Mouse (Mus musculus) lung, postnatal 0 days (tissue): ENCODE measurements around the gene Pde2a. TPM values are rescaled to one million over a fixed set of nuclear protein-coding genes. Genes with fewer than 3 reads are reported as not detected.
A peak's percentile ranks its signal among the peaks of the same experiment; 100 is the strongest.

Experiments used
- ATAC-seq: fragments of 200-750 bp; cut with Nextera tagmentation; 2 replicates; pipeline ENCODE4 v1.8.0; 2017; ENCODE audit warnings: moderate library complexity
- DNase-seq: peaks from one replicate; pipeline ENCODE4 v3.0.0-alpha.2; 2016; ENCODE audit warnings: low spot score
- H3K27ac ChIP-seq: fragments of 300-500 bp; sonication (generic); 2 replicates; pipeline ENCODE4 v1.5.1; 2014; ENCODE audit warnings: antibody characterized with exemption, mild to moderate bottlenecking, low read length, mixed read lengths
- H3K27me3 ChIP-seq: fragments of 300-500 bp; sonication (generic); replicated peaks from 2 replicates; pipeline ENCODE4 v1.6.1; 2014; ENCODE audit warnings: low read length, mixed read lengths; ENCODE audit not compliant: insufficient read depth
- H3K36me3 ChIP-seq: fragments of 300-500 bp; sonication (generic); 2 replicates; pipeline ENCODE4 v1.6.1; 2014; ENCODE audit warnings: low read length, mixed read lengths; ENCODE audit not compliant: insufficient read depth
- H3K4me1 ChIP-seq: fragments of 300-500 bp; sonication (generic); 2 replicates; pipeline ENCODE4 v1.6.1; 2014; ENCODE audit warnings: antibody characterized with exemption, low read depth, low read length, mixed read lengths; ENCODE audit not compliant: insufficient read depth
- H3K4me2 ChIP-seq: fragments of 300-500 bp; sonication (generic); replicated peaks from 2 replicates; pipeline ENCODE4 v1.6.1; 2014; ENCODE audit warnings: low read depth, mild to moderate bottlenecking, low read length, moderate library complexity, mixed read lengths
- H3K4me3 ChIP-seq: fragments of 300-500 bp; sonication (generic); 2 replicates; pipeline ENCODE4 v1.5.1; 2014; ENCODE audit warnings: low read depth, low read length
- H3K9ac ChIP-seq: fragments of 300-500 bp; sonication (generic); replicated peaks from 2 replicates; pipeline ENCODE4 v1.6.1; 2014; ENCODE audit warnings: low read depth, mild to moderate bottlenecking
- H3K9me3 ChIP-seq: fragments of 300-500 bp; sonication (generic); 2 replicates; pipeline ENCODE4 v1.6.1; 2016; ENCODE audit warnings: low read length, mixed read lengths
- CTCF ChIP-seq: IDR thresholded peaks from 2 replicates; pipeline ENCODE4 v1.5.1; 2016; ENCODE audit warnings: antibody characterized with exemption, mild to moderate bottlenecking
- EP300 ChIP-seq: IDR thresholded peaks from 2 replicates; pipeline ENCODE4 v1.6.1; 2016; ENCODE audit warnings: antibody characterized with exemption, mild to moderate bottlenecking, control low read depth
- WGBS: fragments of 180-500 bp; shearing (Covaris S2); extraction: QIAGEN DNeasy Blood & Tissue Kit; methylation state at CpG from one replicate; pipeline ENCODE4 v1.1.7; 2014; 5-methylcytosine and 5-hydroxymethylcytosine counted together
- polyA plus RNA-seq: library from polyadenylated mRNA; unstranded; fragments of >200 nt; fragmentation: Nextera tagmentation; extraction: Ambion mirVana; gene quantifications from 2 replicates; pipeline ENCODE4 v1.2.1, GENCODE M21; 2015

Gene Pde2a
- polyA plus RNA-seq, 1 experiment from 2014 or later = 4.3 TPM

- no peak for DNase-seq
- WGBS = 66% methylated on average over 5 of the region's 5 CpGs
- no peak overlapping the region for H3K4me2 ChIP-seq
Measured at GRCm38 (mm10) chr7:101535517-101535916, 114.0 kb downstream of the Pde2a start.

GRCm38 (mm10) chr7:101537541-101537940 lies 116.0 kb downstream of the Pde2a start:
- Histone ChIP-seq H3K36me3 (no peaks in the 10 kb centered on the region), H3K4me1 (no peaks in the 10 kb centered on the region), H3K9me3 (no peaks in the 10 kb centered on the region), H3K27me3 (no peaks in the 10 kb centered on the region), H3K4me2 (no peak overlapping the region), H3K27ac (no peak overlapping the region), H3K4me3 (no peak overlapping the region), H3K9ac (no peak overlapping the region)
- DNase-seq (no peak), ATAC-seq (no peak)
- 42% methylated on average over 8 of the region's 8 CpGs for WGBS
- no peak for TF ChIP-seq EP300
- no peak for TF ChIP-seq CTCF

More at GRCm38 (mm10) chr7:101535517-101535916, 114.0 kb downstream of the Pde2a start:
- H3K27ac ChIP-seq = no peak overlapping the region
- H3K9me3 ChIP-seq = no peaks in the 10 kb centered on the region
- no peak overlapping the region for H3K4me3 ChIP-seq
- no peaks in the 10 kb centered on the region for H3K36me3 ChIP-seq
- H3K27me3 ChIP-seq = no peaks in the 10 kb centered on the region
- H3K4me1 ChIP-seq = no peaks in the 10 kb centered on the region
- no peak for ATAC-seq
- TF ChIP-seq CTCF (no peak), EP300 (no peak)
- H3K9ac ChIP-seq = no peak overlapping the region

DNA sequence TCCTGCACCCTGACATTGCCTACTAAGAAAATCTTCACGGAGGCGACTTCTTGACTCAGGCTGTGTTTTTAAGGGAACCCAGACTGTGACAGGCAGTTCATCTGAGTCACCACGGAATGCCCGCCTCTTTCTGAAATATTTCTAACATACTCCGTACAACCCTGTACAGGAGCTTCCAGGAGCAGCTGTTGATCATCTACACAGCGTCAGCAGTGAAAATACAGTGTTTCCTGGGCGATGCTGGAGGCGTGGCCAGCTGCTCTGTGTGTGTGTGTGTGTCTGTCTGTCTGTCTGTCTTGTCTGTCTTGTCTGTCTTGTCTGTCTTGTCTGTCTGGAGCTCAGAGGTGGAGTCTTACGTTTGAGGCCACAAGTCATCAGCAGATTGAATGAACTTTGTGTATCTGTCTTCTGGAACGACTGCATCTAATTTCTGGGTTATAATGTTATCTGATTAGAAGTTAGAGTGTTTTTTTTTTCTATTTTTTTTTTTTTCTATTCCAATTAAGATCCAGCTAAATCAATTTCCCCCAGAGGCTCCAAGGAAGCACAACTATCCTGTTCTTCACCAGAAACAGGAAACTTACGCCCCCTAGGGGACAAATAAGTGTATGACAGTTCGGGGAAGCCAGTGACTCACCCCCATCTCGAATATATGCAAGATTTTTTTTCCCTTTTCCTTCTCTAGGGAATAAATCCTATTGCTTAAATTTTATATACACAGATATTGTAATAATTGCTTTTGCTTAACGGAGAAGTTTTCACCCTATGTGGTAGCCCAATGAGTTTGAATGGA lies 116.8 kb downstream of the Pde2a start:
- no peak for TF ChIP-seq EP300
- peak; percentile 67 for TF ChIP-seq CTCF
- Histone ChIP-seq H3K4me3 (no peak overlapping the region), H3K9me3 (no peaks in the 10 kb centered on the region), H3K4me2 (no peak overlapping the region), H3K9ac (no peak overlapping the region), H3K27me3 (no peaks in the 10 kb centered on the region), H3K4me1 (no peaks in the 10 kb centered on the region), H3K27ac (no peak overlapping the region), H3K36me3 (no peaks in the 10 kb centered on the region)
- peak; percentile 72 for DNase-seq
- 33% methylated on average over 14 of the region's 14 CpGs for WGBS
- peak; percentile 64 for ATAC-seq

DNA sequence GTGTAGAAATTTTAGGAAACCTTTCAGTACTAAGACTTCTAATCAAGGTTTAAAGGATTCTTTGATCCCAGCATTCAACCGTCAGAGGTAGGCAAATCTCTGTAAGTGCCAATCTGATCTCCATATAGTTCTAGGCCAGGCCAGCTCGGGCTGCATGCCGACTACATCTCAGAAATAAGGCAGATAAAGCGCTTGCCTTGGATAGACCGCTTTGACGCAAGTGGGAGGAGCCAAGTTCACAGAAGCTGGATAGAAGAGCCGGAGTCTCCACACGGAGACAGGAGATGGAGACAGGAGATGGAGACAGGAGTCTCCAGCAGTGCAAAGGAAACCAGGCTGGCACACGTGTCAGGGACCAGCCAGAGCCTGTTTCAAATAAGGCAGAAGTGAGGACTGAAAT lies 118.3 kb downstream of the Pde2a start:
- H3K27me3 ChIP-seq = no peaks in the 10 kb centered on the region
- DNase-seq (no peak), ATAC-seq (no peak)
- H3K36me3 ChIP-seq = no peaks in the 10 kb centered on the region
- TF ChIP-seq CTCF = no peak
- TF ChIP-seq EP300 = no peak
- H3K9ac ChIP-seq = no peak overlapping the region
- no peak overlapping the region for H3K4me2 ChIP-seq
- no peak overlapping the region for H3K4me3 ChIP-seq
- H3K9me3 ChIP-seq = no peaks in the 10 kb centered on the region
- no peak overlapping the region for H3K27ac ChIP-seq
- H3K4me1 ChIP-seq = no peaks in the 10 kb centered on the region
- 31% methylated on average over 9 of the region's 9 CpGs for WGBS

GRCm38 (mm10) chr7:101540684-101541083 lies 119.2 kb downstream of the Pde2a start:
- TF ChIP-seq EP300 = no peak
- no peak for TF ChIP-seq CTCF
- Histone ChIP-seq H3K4me2 (no peak overlapping the region), H3K27ac (no peak overlapping the region), H3K9ac (no peak overlapping the region), H3K9me3 (no peaks in the 10 kb centered on the region), H3K4me1 (no peaks in the 10 kb centered on the region), H3K4me3 (no peak overlapping the region), H3K36me3 (no peaks in the 10 kb centered on the region), H3K27me3 (no peaks in the 10 kb centered on the region)
- ATAC-seq (no peak), DNase-seq (no peak)
- whole genome bisulfite sequencing = 44% methylated on average over 5 of the region's 5 CpGs

GRCm38 (mm10) chr7:101541132-101541531 lies 119.6 kb downstream of the Pde2a start:
- no peaks in the 10 kb centered on the region for H3K36me3 ChIP-seq
- peak; percentile 79 for TF ChIP-seq CTCF
- TF ChIP-seq EP300 = no peak
- H3K9me3 ChIP-seq = no peaks in the 10 kb centered on the region
- H3K27ac ChIP-seq = no peak overlapping the region
- no peaks in the 10 kb centered on the region for H3K4me1 ChIP-seq
- peak; percentile 76 for DNase-seq
- no peaks in the 10 kb centered on the region for H3K27me3 ChIP-seq
- no peak overlapping the region for H3K4me3 ChIP-seq
- ATAC-seq = 0 out of 2 replicates have a peak, but pooled peaks have one; percentile 38
- no peak overlapping the region for H3K4me2 ChIP-seq
- H3K9ac ChIP-seq = no peak overlapping the region
- 5% methylated on average over 11 of the region's 11 CpGs for WGBS

GRCm38 (mm10) chr7:101541734-101542133 lies 120.2 kb downstream of the Pde2a start:
- no peak for TF ChIP-seq EP300
- TF ChIP-seq CTCF = no peak
- H3K9me3 ChIP-seq = no peaks in the 10 kb centered on the region
- no peak overlapping the region for H3K4me3 ChIP-seq
- H3K36me3 ChIP-seq = no peaks in the 10 kb centered on the region
- H3K4me1 ChIP-seq = no peaks in the 10 kb centered on the region
- ATAC-seq = no peak
- H3K27ac ChIP-seq = no peak overlapping the region
- WGBS = 85% methylated on average over 10 of the region's 10 CpGs
- H3K9ac ChIP-seq = no peak overlapping the region
- no peaks in the 10 kb centered on the region for H3K27me3 ChIP-seq
- no peak overlapping the region for H3K4me2 ChIP-seq
- no peak for DNase-seq
